Mouse (Mus musculus) lung, postnatal 0 days (tissue): ENCODE measurements around the gene Vmn2r83.

Experiments used
- CTCF ChIP-seq: IDR thresholded peaks from 2 replicates; pipeline ENCODE4 v1.5.1; 2016; ENCODE audit warnings: antibody characterized with exemption, mild to moderate bottlenecking
- EP300 ChIP-seq: IDR thresholded peaks from 2 replicates; pipeline ENCODE4 v1.6.1; 2016; ENCODE audit warnings: antibody characterized with exemption, mild to moderate bottlenecking, control low read depth

- TF ChIP-seq CTCF, result no peak
- no peak for TF ChIP-seq EP300
These were observed 64.1 kb downstream of the Vmn2r83 start for GRCm38 (mm10) chr10:79532678-79533077.
